In the genomic region with DNA sequence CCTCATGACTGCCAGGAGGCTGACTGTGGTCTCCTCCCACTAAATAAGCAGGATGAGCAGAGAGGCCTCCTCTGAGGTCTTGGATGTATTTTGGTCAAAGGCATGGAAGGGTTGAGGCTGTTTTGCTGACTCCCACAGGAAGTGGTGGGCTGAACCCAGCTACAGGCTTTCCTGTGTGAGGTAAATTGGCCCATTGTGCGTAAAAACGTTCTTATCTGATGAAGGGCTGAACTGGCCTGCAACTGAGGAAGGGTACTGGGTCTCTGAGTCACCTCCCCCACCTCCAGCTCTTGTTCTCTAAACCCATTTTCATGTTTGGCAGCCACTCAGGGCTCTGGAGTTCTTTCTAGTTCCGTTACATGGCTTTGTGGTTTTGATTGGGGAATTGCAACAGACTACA, we compare ENCODE assay signal across 14 mouse cellular contexts.
A peak's percentile ranks its signal among the peaks of the same experiment; 100 is the strongest.
DNase-seq lines count a peak whose midpoint lies in the region; ATAC-seq lines count a peak whose summit lies in the region.
"Had no signal": no experiment of that assay in that cellular context is flagged by ENCODE, and none has a peak within 500 bp of the region (broad histone marks: within the 10 kb centered on the region; RNA-seq: fewer than 3 reads in every experiment).

No protein-coding gene starts in this region.

- 69% methylated on average over 3 of the region's 3 CpGs for WGBS in hindbrain, embryonic 11.5 days

- H3K4me1 ChIP-seq in hindbrain, embryonic 11.5 days (replicated peaks; ENCODE audit: control insufficient read depth, insufficient read depth, low read length) = no peaks in the 10 kb centered on the region
- H3K4me1 ChIP-seq: liver, embryonic 15.5 days had no signal

- no peaks in the 10 kb centered on the region for H3K27me3 ChIP-seq in hindbrain, embryonic 11.5 days (ENCODE audit: control insufficient read depth, insufficient read depth, low read length)
- H3K27me3 ChIP-seq: liver, embryonic 15.5 days had no signal

- no peaks in the 10 kb centered on the region for H3K36me3 ChIP-seq in hindbrain, embryonic 11.5 days (ENCODE audit: control insufficient read depth, insufficient read depth, low read length)
- H3K36me3 ChIP-seq: liver, embryonic 15.5 days had no signal

- no peaks in the 10 kb centered on the region for H3K9me3 ChIP-seq in hindbrain, embryonic 11.5 days (ENCODE audit: control insufficient read depth, low read length)
- H3K9me3 ChIP-seq: liver, embryonic 15.5 days had no signal

- H3K27ac ChIP-seq in hindbrain, embryonic 11.5 days (ENCODE audit: low read depth, low read length) = no peak overlapping the region
- H3K27ac ChIP-seq: liver, embryonic 15.5 days; stomach, postnatal 0 days had no signal

- H3K9ac ChIP-seq in hindbrain, embryonic 11.5 days (ENCODE audit: low read depth, low read length) = no peak overlapping the region
- H3K9ac ChIP-seq: liver, embryonic 15.5 days had no signal

- H3K4me2 ChIP-seq in hindbrain, embryonic 11.5 days (replicated peaks; ENCODE audit: low read depth, low read length) = no peak overlapping the region
- H3K4me2 ChIP-seq: liver, embryonic 15.5 days had no signal

- peak; percentile 3 to 23 for DNase-seq in kidney, postnatal 36 days
- no peak for DNase-seq in kidney, postnatal 14 days
- peak; percentile 89 for DNase-seq in T-cell, adult 2 months (ENCODE audit: low spot score)
- peak; percentile 48 for DNase-seq in lung, postnatal 10 days
- DNase-seq in thymus, postnatal 10 days (ENCODE audit: low spot score in 2 of 2) = peak; percentile 31 to 34
- DNase-seq in left cerebral cortex, adult 18-20 months (ENCODE audit: low spot score in 2 of 2) = no peak
- no peak for DNase-seq in hindbrain, embryonic 11.5 days (ENCODE audit: low spot score)
- no peak for DNase-seq in frontal cortex, postnatal 14 days (ENCODE audit: low spot score in 2 of 2)
- DNase-seq: adrenal gland, postnatal 14 days; cerebellum, postnatal 14 days; right cerebral cortex, adult 18-20 months had no signal

- no peak for ATAC-seq in hindbrain, embryonic 11.5 days (ENCODE audit: low FRiP score)
- ATAC-seq: intestine, embryonic 16.5 days had no signal

- H3K4me3 ChIP-seq in hindbrain, embryonic 11.5 days (ENCODE audit: low read depth, low read length) = no peak overlapping the region
- H3K4me3 ChIP-seq: liver, embryonic 15.5 days had no signal

Comparison
In these comparisons a context has a peak if more than half of its experiments do, and no peak if none do; other contexts are left out.
1. DNase-seq: peak in kidney, postnatal 36 days (2 of 2), T-cell, adult 2 months (single experiment), lung, postnatal 10 days (single experiment) and thymus, postnatal 10 days (2 of 2); none in kidney, postnatal 14 days (single experiment), left cerebral cortex, adult 18-20 months (0 of 2), hindbrain, embryonic 11.5 days (single experiment) and frontal cortex, postnatal 14 days (0 of 2).